Mouse (Mus musculus) ovary, postnatal 10 days (tissue): ENCODE data around the gene Zmat5.

Source experiments
- DNase-seq: peaks from one replicate; pipeline ENCODE4 v3.0.0; 2022; ENCODE audit warnings: low spot score

The Zmat5 gene

DNA sequence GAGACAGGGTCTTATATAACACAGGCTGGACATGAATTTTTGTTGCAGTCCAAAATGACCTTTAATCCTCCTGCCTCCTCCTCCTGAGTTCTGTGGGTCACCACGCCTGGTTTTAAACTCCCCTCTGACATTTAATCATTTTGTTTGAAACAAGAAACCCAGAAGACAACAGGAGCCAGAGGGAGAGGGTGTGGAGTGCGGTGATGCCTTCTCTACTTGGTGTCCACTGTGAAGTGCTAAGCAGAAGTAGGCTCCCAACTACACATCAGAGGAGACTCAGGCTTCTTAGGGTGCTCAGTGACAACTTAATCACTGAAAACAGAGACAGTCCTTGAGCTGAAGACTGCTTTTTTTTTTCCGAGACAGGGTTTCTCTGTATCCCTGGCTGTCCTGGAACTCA lies 76.4 kb downstream of the Zmat5 start:
- DNase-seq, result no peak

DNA sequence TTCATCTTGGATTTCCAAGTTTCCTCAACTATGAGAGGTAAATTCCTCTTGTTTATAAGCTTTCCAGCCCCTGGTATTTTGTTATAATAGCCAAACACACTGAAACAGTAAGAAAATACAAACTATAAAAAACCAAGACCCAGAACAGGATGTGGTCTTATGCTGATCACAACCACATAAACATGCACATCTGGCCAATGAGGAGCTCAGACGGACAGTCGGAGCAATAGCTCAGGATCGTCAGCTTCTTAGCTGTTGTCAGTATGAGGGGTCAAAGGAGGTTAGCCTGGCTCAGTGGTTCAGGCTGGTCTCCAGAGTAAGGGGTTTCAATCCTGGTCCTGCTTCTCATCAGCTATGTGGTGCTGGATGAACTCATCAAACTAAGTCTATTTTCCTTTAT lies 78.6 kb downstream of the Zmat5 start:
- DNase-seq, result no peak

DNA sequence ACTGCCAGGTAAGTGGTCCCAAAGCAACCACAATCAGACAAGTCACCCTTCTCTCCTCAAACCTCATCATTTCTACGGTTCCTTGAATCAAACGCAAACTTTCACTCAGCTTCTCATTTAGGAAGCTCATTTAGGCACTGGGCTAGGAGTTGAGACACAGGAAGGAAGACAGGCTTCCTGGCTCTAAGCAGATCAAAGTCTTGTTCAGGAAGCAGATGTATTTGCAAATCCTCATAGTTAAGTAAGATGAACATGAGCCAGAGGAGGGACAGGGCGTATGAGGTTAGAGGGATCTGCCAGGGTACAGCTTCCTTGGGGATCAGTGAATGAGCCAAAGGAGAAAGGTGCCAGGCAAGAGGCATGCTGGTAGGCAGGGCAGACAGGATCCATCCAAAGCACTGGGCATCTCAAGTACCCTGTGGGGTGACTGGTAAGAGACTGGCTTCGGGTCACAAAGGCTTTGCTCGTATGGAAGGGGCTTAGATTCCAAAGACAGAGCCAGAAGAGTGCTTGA lies 80.2 kb downstream of the Zmat5 start:
- no peak for DNase-seq
